Mouse (Mus musculus) naive thymus-derived CD4-positive, alpha-beta T cell, adult 2 months (primary cell): Measurements from ENCODE around the gene Gm20388.

Experiments
- DNase-seq: peaks from one replicate; pipeline ENCODE4 v3.0.0-alpha.2; 2011; ENCODE audit warnings: low read depth

The Gm20388 gene

GRCm38 (mm10) chr8:123342253-123342652 lies 3431.6 kb downstream of the Gm20388 start:
- DNase-seq, result no peak

GRCm38 (mm10) chr8:123342911-123343310 lies 3432.3 kb downstream of the Gm20388 start:
- DNase-seq, result no peak

GRCm38 (mm10) chr8:123343422-123343821 lies 3432.8 kb downstream of the Gm20388 start:
- no peak for DNase-seq

GRCm38 (mm10) chr8:123345135-123345534 lies 3434.5 kb downstream of the Gm20388 start:
- no peak for DNase-seq

- no peak for DNase-seq
Observed at GRCm38 (mm10) chr8:123345856-123346255, 3435.2 kb downstream of the Gm20388 start.

- DNase-seq, result no peak
Observed at GRCm38 (mm10) chr8:123347293-123347692, 3436.7 kb downstream of the Gm20388 start.

- DNase-seq, result no peak
Observed at GRCm38 (mm10) chr8:123348237-123348843, 3437.7 kb downstream of the Gm20388 start.

GRCm38 (mm10) chr8:123349073-123349472 lies 3438.4 kb downstream of the Gm20388 start:
- DNase-seq, result no peak

- no peak for DNase-seq
Observed at GRCm38 (mm10) chr8:123352118-123352517, 3441.5 kb downstream of the Gm20388 start.

- no peak for DNase-seq
Observed at GRCm38 (mm10) chr8:123352786-123353185, 3442.1 kb downstream of the Gm20388 start.

- no peak for DNase-seq
Observed at GRCm38 (mm10) chr8:123353216-123353615, 3442.6 kb downstream of the Gm20388 start.

- DNase-seq, result peak; percentile 86
Observed at GRCm38 (mm10) chr8:123361082-123361739, 3450.6 kb downstream of the Gm20388 start.

- peak; percentile 97 for DNase-seq
Observed at GRCm38 (mm10) chr8:123373403-123374238, 3463.0 kb downstream of the Gm20388 start, which contains the start of gene Tcf25. Tcf25 (plus strand) TSS chr8:123373753.

GRCm38 (mm10) chr8:123374239-123374578 lies 3463.6 kb downstream of the Gm20388 start:
- peak; percentile 95 for DNase-seq

- DNase-seq, result peak; percentile 12
Observed at GRCm38 (mm10) chr8:123375701-123376100, 3465.1 kb downstream of the Gm20388 start.

- DNase-seq, result no peak
Observed at GRCm38 (mm10) chr8:123376106-123376505, 3465.5 kb downstream of the Gm20388 start.

GRCm38 (mm10) chr8:123381711-123382110 lies 3471.1 kb downstream of the Gm20388 start:
- DNase-seq, result no peak

GRCm38 (mm10) chr8:123382516-123382915 lies 3471.9 kb downstream of the Gm20388 start:
- no peak for DNase-seq

GRCm38 (mm10) chr8:123384883-123385540 lies 3474.4 kb downstream of the Gm20388 start:
- DNase-seq, result peak; percentile 87

GRCm38 (mm10) chr8:123387041-123387440 lies 3476.4 kb downstream of the Gm20388 start:
- DNase-seq, result no peak

- no peak for DNase-seq
Observed at GRCm38 (mm10) chr8:123387801-123388200, 3477.2 kb downstream of the Gm20388 start.

- DNase-seq, result no peak
Observed at GRCm38 (mm10) chr8:123389026-123389425, 3478.4 kb downstream of the Gm20388 start.
